Mouse (Mus musculus): ENCODE data around the gene Lad1.
A peak's percentile ranks its signal among the peaks of the same experiment; 100 is the strongest.

GRCm38 (mm10) chr1:135781220-135781619, 37.2 kb upstream of the Lad1 start:
- TF ChIP-seq CTCF (IDR thresholded peaks at IDR 0.05; ENCODE audit: insufficient read depth, low read depth, low read length) (peak; percentile 80), POLR2A (IDR thresholded peaks at IDR 0.05; ENCODE audit: insufficient read depth, low read depth, low read length) (no peak)

Measured in olfactory bulb, adult 2 months (tissue).